In genomic region chr4:155831831-155832230, GRCm38 (mm10) we compare ENCODE assay signal across 8 mouse cellular contexts. TPM values are rescaled to one million over a fixed set of nuclear protein-coding genes. Genes with fewer than 3 reads are reported as not detected.
DNase-seq lines count a peak whose midpoint lies in the region; ATAC-seq and TF ChIP-seq lines count a peak whose summit lies in the region.

No protein-coding gene starts in this region.

- no peak for TF ChIP-seq CTCF in MEL (IDR thresholded peaks at IDR 0.05 in 2 of 3, conservative IDR thresholded peaks at IDR 0.05 in 1 of 3; ENCODE audit: control insufficient read depth in 1 of 3, insufficient read depth in 1 of 3, low read depth in 2 of 3, low read length in 3 of 3, poor library complexity in 1 of 3, severe bottlenecking in 1 of 3)

- WGBS in heart, embryonic 10.5 days: under 1% methylated on average over 25 of the region's 25 CpGs
- WGBS in hindbrain, embryonic 11.5 days: 1% methylated on average over 25 of the region's 25 CpGs
- under 1% methylated on average over 25 of the region's 25 CpGs for WGBS in liver, embryonic 13.5 days (ENCODE audit: insufficient replicate concordance)
- under 1% methylated on average over 25 of the region's 25 CpGs for WGBS in stomach, embryonic 16.5 days

- H3K27me3 ChIP-seq in heart, embryonic 10.5 days (ENCODE audit: insufficient read depth, poor library complexity, severe bottlenecking): no peaks in the 10 kb centered on the region
- no peaks in the 10 kb centered on the region for H3K27me3 ChIP-seq in MEL (ENCODE audit: control insufficient read depth in 1 of 2, insufficient read depth in 2 of 2, low read length in 2 of 2)
- no peaks in the 10 kb centered on the region for H3K27me3 ChIP-seq in hindbrain, embryonic 11.5 days (ENCODE audit: control insufficient read depth, insufficient read depth, low read length)
- no peaks in the 10 kb centered on the region for H3K27me3 ChIP-seq in liver, embryonic 13.5 days
- H3K27me3 ChIP-seq in stomach, embryonic 16.5 days (ENCODE audit: control insufficient read depth, insufficient read depth, low read length): no peaks in the 10 kb centered on the region

- H3K4me1 ChIP-seq in heart, embryonic 10.5 days: peaks cover 19% of the 10 kb centered on the region
- H3K4me1 ChIP-seq in MEL (ENCODE audit: control insufficient read depth in 1 of 2, insufficient read depth in 2 of 2, low read length in 2 of 2): peaks cover 0 to 10% of the 10 kb centered on the region in 2 experiments; a peak in 1 of 4 replicates
- peaks cover 4% of the 10 kb centered on the region; the same call in 1 of the 2 replicates for H3K4me1 ChIP-seq in hindbrain, embryonic 11.5 days (replicated peaks; ENCODE audit: control insufficient read depth, insufficient read depth, low read length)
- H3K4me1 ChIP-seq in liver, embryonic 13.5 days (replicated peaks): peaks cover 32% of the 10 kb centered on the region
- peaks cover 21% of the 10 kb centered on the region for H3K4me1 ChIP-seq in stomach, embryonic 16.5 days (ENCODE audit: control insufficient read depth, insufficient read depth, low read length)

- H3K36me3 ChIP-seq in heart, embryonic 10.5 days: peaks cover 26% of the 10 kb centered on the region
- H3K36me3 ChIP-seq in MEL (ENCODE audit: control insufficient read depth in 1 of 2, insufficient read depth in 2 of 2, low read length in 2 of 2): peaks cover 0 to 7% of the 10 kb centered on the region in 2 experiments; a peak in 2 of 4 replicates
- no peaks in the 10 kb centered on the region; the same call in 1 of the 2 replicates for H3K36me3 ChIP-seq in hindbrain, embryonic 11.5 days (ENCODE audit: control insufficient read depth, insufficient read depth, low read length)
- peaks cover 31% of the 10 kb centered on the region for H3K36me3 ChIP-seq in liver, embryonic 13.5 days
- H3K36me3 ChIP-seq in stomach, embryonic 16.5 days (ENCODE audit: control insufficient read depth, insufficient read depth, low read length): 0 out of 2 replicates have a peak, but pooled peaks cover 8% of the 10 kb centered on the region

- H3K27ac ChIP-seq in heart, embryonic 10.5 days: peak overlapping the region; percentile 87
- peak overlapping the region; percentile 71 for H3K27ac ChIP-seq in MEL (ENCODE audit: control insufficient read depth, low read depth, low read length)
- H3K27ac ChIP-seq in hindbrain, embryonic 11.5 days (ENCODE audit: low read depth, low read length): peak overlapping the region; percentile 86
- H3K27ac ChIP-seq in liver, embryonic 13.5 days: peak overlapping the region; percentile 89
- peak overlapping the region; percentile 96 for H3K27ac ChIP-seq in stomach, embryonic 16.5 days (ENCODE audit: low read length)

- peak overlapping the region; percentile 97 for H3K4me2 ChIP-seq in hindbrain, embryonic 11.5 days (replicated peaks; ENCODE audit: low read depth, low read length)
- peak overlapping the region; percentile 92 for H3K4me2 ChIP-seq in liver, embryonic 13.5 days
- H3K4me2 ChIP-seq in stomach, embryonic 16.5 days (ENCODE audit: low read depth, low read length): peak overlapping the region; percentile 98

- ATAC-seq in hindbrain, embryonic 11.5 days (ENCODE audit: low FRiP score): no peak; the same call in 1 of the 2 replicates
- peak; percentile 11 for ATAC-seq in liver, embryonic 13.5 days (ENCODE audit: low read depth)
- peak; percentile 1 for ATAC-seq in stomach, embryonic 16.5 days (ENCODE audit: insufficient read depth, low FRiP score)
- no peak; the same call in 1 of the 2 replicates for ATAC-seq in granulocyte monocyte progenitor cell, adult 5-6 weeks (replicated peaks; ENCODE audit: poor library complexity, severe bottlenecking)

- H3K79me2 ChIP-seq in MEL (ENCODE audit: control insufficient read depth, insufficient read depth, low read length, poor library complexity): peaks cover 15% of the 10 kb centered on the region

- no peak for DNase-seq in heart, embryonic 10.5 days (ENCODE audit: low spot score)
- DNase-seq in heart, postnatal 4 days: no peak
- DNase-seq in MEL (ENCODE audit: low read depth, low spot score): no peak
- no peak for DNase-seq in hindbrain, embryonic 11.5 days (ENCODE audit: low spot score)
- DNase-seq in liver, embryonic 13.5 days: no peak
- DNase-seq in embryo, embryonic 9.5 days (ENCODE audit: extremely low spot score): no peak

- TF ChIP-seq POLR2A in MEL (IDR thresholded peaks at IDR 0.05; ENCODE audit: control insufficient read depth in 1 of 2, insufficient read depth in 1 of 2, low read depth in 1 of 2, low read length in 2 of 2, poor library complexity in 1 of 2): no peak

- no peaks in the 10 kb centered on the region for H3K9me3 ChIP-seq in heart, embryonic 10.5 days
- H3K9me3 ChIP-seq in MEL (replicated peaks; ENCODE audit: insufficient read depth, low read length): no peaks in the 10 kb centered on the region
- no peaks in the 10 kb centered on the region for H3K9me3 ChIP-seq in hindbrain, embryonic 11.5 days (ENCODE audit: control insufficient read depth, low read length)
- no peaks in the 10 kb centered on the region for H3K9me3 ChIP-seq in liver, embryonic 13.5 days (replicated peaks)
- no peaks in the 10 kb centered on the region for H3K9me3 ChIP-seq in stomach, embryonic 16.5 days (replicated peaks; ENCODE audit: control insufficient read depth, low read length)

- peak overlapping the region; percentile 84 for H3K4me3 ChIP-seq in heart, embryonic 10.5 days
- peak overlapping the region; percentile 69 to 90 for H3K4me3 ChIP-seq in MEL (ENCODE audit: control insufficient read depth in 1 of 2, insufficient read depth in 1 of 2, low read depth in 2 of 2, low read length in 2 of 2)
- H3K4me3 ChIP-seq in hindbrain, embryonic 11.5 days (ENCODE audit: low read depth, low read length): peak overlapping the region; percentile 90
- peak overlapping the region; percentile 94 for H3K4me3 ChIP-seq in liver, embryonic 13.5 days (replicated peaks)
- H3K4me3 ChIP-seq in stomach, embryonic 16.5 days (replicated peaks; ENCODE audit: low read length): peak overlapping the region; percentile 88

- no peak for TF ChIP-seq EP300 in MEL (IDR thresholded peaks at IDR 0.05; ENCODE audit: low read depth in 1 of 2, low read length in 2 of 2)

- no peak for TF ChIP-seq RAD21 in MEL (IDR thresholded peaks at IDR 0.05; ENCODE audit: low read depth, low read length)

- H3K9ac ChIP-seq in MEL (ENCODE audit: control insufficient read depth, low read depth, low read length, poor library complexity, severe bottlenecking): peak overlapping the region; percentile 88
- peak overlapping the region; percentile 90 for H3K9ac ChIP-seq in hindbrain, embryonic 11.5 days (ENCODE audit: low read depth, low read length)
- peak overlapping the region; percentile 94 for H3K9ac ChIP-seq in liver, embryonic 13.5 days
- peak overlapping the region; percentile 93 for H3K9ac ChIP-seq in stomach, embryonic 16.5 days (ENCODE audit: low read length)

RNA-seq across cellular contexts. Expression of gene Aurkaip1, which starts 0.8 kb away (rescaled TPM):
- polyA plus RNA-seq in heart, embryonic 10.5 days (2016; fragmentation: Nextera tagmentation; extraction: Ambion mirVana): 157 and 170 TPM in 2 replicates
- 10 to 100 TPM; 78.9 to 84.2 TPM for total RNA-seq in heart, postnatal 4 days (2021)
- total RNA-seq in MEL (2012; rRNA removed): 153 and 166 TPM in 2 replicates
- polyA plus RNA-seq in MEL (2012; ENCODE audit: insufficient read depth in 1 of 2, insufficient read length in 2 of 2, low read depth in 1 of 2, low replicate concordance in 2 of 2, missing spikeins in 1 of 2): 100 to 1,000 TPM in 1 of 2 experiments, not detected in 1; 203 TPM
- 112 and 123 TPM in 2 replicates for polyA plus RNA-seq in hindbrain, embryonic 11.5 days (2014; fragmentation: Nextera tagmentation; extraction: Ambion mirVana)
- 147 and 148 TPM in 2 replicates for polyA plus RNA-seq in liver, embryonic 13.5 days (2015; fragmentation: Nextera tagmentation; extraction: Ambion mirVana)
- 135 and 158 TPM in 2 replicates for polyA plus RNA-seq in stomach, embryonic 16.5 days (2015; fragmentation: Nextera tagmentation; extraction: Ambion mirVana)
- 130 and 149 TPM in 2 replicates for total RNA-seq in granulocyte monocyte progenitor cell, adult 5-6 weeks (2014; fragmentation: Nextera tagmentation)
- total RNA-seq in granulocyte monocyte progenitor cell, adult 5-6 weeks (2017): 101 and 159 TPM in 2 replicates

RNA-seq across cellular contexts. Expression of gene Mxra8, which starts 7.6 kb away (rescaled TPM):
- 39.0 and 50.5 TPM in 2 replicates for polyA plus RNA-seq in heart, embryonic 10.5 days (2016; fragmentation: Nextera tagmentation; extraction: Ambion mirVana)
- 10 to 100 TPM; 49.4 to 49.5 TPM for total RNA-seq in heart, postnatal 4 days (2021)
- not detected in 2 replicates for total RNA-seq in MEL (2012; rRNA removed)
- under 1 TPM in 1 of 2 experiments, not detected in 1; 0.46 TPM for polyA plus RNA-seq in MEL (2012; ENCODE audit: insufficient read depth in 1 of 2, insufficient read length in 2 of 2, low read depth in 1 of 2, low replicate concordance in 2 of 2, missing spikeins in 1 of 2)
- polyA plus RNA-seq in hindbrain, embryonic 11.5 days (2014; fragmentation: Nextera tagmentation; extraction: Ambion mirVana): 31.1 and 36.8 TPM in 2 replicates
- 5.6 and 6.8 TPM in 2 replicates for polyA plus RNA-seq in liver, embryonic 13.5 days (2015; fragmentation: Nextera tagmentation; extraction: Ambion mirVana)
- polyA plus RNA-seq in stomach, embryonic 16.5 days (2015; fragmentation: Nextera tagmentation; extraction: Ambion mirVana): 126 and 152 TPM in 2 replicates
- total RNA-seq in granulocyte monocyte progenitor cell, adult 5-6 weeks (2014; fragmentation: Nextera tagmentation): 0.39 TPM in 1 of 2 replicates, not detected in the other
- not detected in 2 replicates for total RNA-seq in granulocyte monocyte progenitor cell, adult 5-6 weeks (2017)

RNA-seq across cellular contexts. Expression of gene Dvl1, which starts 15.4 kb away (rescaled TPM):
- polyA plus RNA-seq in heart, embryonic 10.5 days (2016; fragmentation: Nextera tagmentation; extraction: Ambion mirVana): 2.8 and 3.6 TPM in 2 replicates
- total RNA-seq in heart, postnatal 4 days (2021): 10 to 100 TPM; 32.8 to 33.2 TPM
- total RNA-seq in MEL (2012; rRNA removed): 43.4 and 56.8 TPM in 2 replicates
- 10 to 100 TPM in 1 of 2 experiments, not detected in 1; 60.3 TPM for polyA plus RNA-seq in MEL (2012; ENCODE audit: insufficient read depth in 1 of 2, insufficient read length in 2 of 2, low read depth in 1 of 2, low replicate concordance in 2 of 2, missing spikeins in 1 of 2)
- 7.5 and 8.8 TPM in 2 replicates for polyA plus RNA-seq in hindbrain, embryonic 11.5 days (2014; fragmentation: Nextera tagmentation; extraction: Ambion mirVana)
- 1.8 and 2.4 TPM in 2 replicates for polyA plus RNA-seq in liver, embryonic 13.5 days (2015; fragmentation: Nextera tagmentation; extraction: Ambion mirVana)
- polyA plus RNA-seq in stomach, embryonic 16.5 days (2015; fragmentation: Nextera tagmentation; extraction: Ambion mirVana): 5.0 and 5.3 TPM in 2 replicates
- 10.1 and 20.3 TPM in 2 replicates for total RNA-seq in granulocyte monocyte progenitor cell, adult 5-6 weeks (2014; fragmentation: Nextera tagmentation)
- 12.4 and 21.6 TPM in 2 replicates for total RNA-seq in granulocyte monocyte progenitor cell, adult 5-6 weeks (2017)

RNA-seq across cellular contexts. Expression of gene Ccnl2, which starts 19.5 kb away (rescaled TPM):
- polyA plus RNA-seq in heart, embryonic 10.5 days (2016; fragmentation: Nextera tagmentation; extraction: Ambion mirVana): 131 and 150 TPM in 2 replicates
- 10 to 100 TPM; 58.2 to 59.4 TPM for total RNA-seq in heart, postnatal 4 days (2021)
- total RNA-seq in MEL (2012; rRNA removed): 38.2 and 46.1 TPM in 2 replicates
- polyA plus RNA-seq in MEL (2012; ENCODE audit: insufficient read depth in 1 of 2, insufficient read length in 2 of 2, low read depth in 1 of 2, low replicate concordance in 2 of 2, missing spikeins in 1 of 2): 100 to 1,000 TPM in 1 of 2 experiments, 10 to 100 TPM in 1; 48.6 to 103 TPM
- 163 and 170 TPM in 2 replicates for polyA plus RNA-seq in hindbrain, embryonic 11.5 days (2014; fragmentation: Nextera tagmentation; extraction: Ambion mirVana)
- 62.9 and 68.8 TPM in 2 replicates for polyA plus RNA-seq in liver, embryonic 13.5 days (2015; fragmentation: Nextera tagmentation; extraction: Ambion mirVana)
- polyA plus RNA-seq in stomach, embryonic 16.5 days (2015; fragmentation: Nextera tagmentation; extraction: Ambion mirVana): 173 and 181 TPM in 2 replicates
- 94.6 and 104 TPM in 2 replicates for total RNA-seq in granulocyte monocyte progenitor cell, adult 5-6 weeks (2014; fragmentation: Nextera tagmentation)
- total RNA-seq in granulocyte monocyte progenitor cell, adult 5-6 weeks (2017): 75.5 and 84.0 TPM in 2 replicates

RNA-seq across cellular contexts. Expression of gene Mrpl20, which starts 29.2 kb away (rescaled TPM):
- 176 and 226 TPM in 2 replicates for polyA plus RNA-seq in heart, embryonic 10.5 days (2016; fragmentation: Nextera tagmentation; extraction: Ambion mirVana)
- 10 to 100 TPM; 78.1 to 95.5 TPM for total RNA-seq in heart, postnatal 4 days (2021)
- total RNA-seq in MEL (2012; rRNA removed): 301 and 346 TPM in 2 replicates
- 100 to 1,000 TPM in 1 of 2 experiments, not detected in 1; 336 TPM for polyA plus RNA-seq in MEL (2012; ENCODE audit: insufficient read depth in 1 of 2, insufficient read length in 2 of 2, low read depth in 1 of 2, low replicate concordance in 2 of 2, missing spikeins in 1 of 2)
- polyA plus RNA-seq in hindbrain, embryonic 11.5 days (2014; fragmentation: Nextera tagmentation; extraction: Ambion mirVana): 238 and 242 TPM in 2 replicates
- 225 and 227 TPM in 2 replicates for polyA plus RNA-seq in liver, embryonic 13.5 days (2015; fragmentation: Nextera tagmentation; extraction: Ambion mirVana)
- polyA plus RNA-seq in stomach, embryonic 16.5 days (2015; fragmentation: Nextera tagmentation; extraction: Ambion mirVana): 191 and 199 TPM in 2 replicates
- 191 and 198 TPM in 2 replicates for total RNA-seq in granulocyte monocyte progenitor cell, adult 5-6 weeks (2014; fragmentation: Nextera tagmentation)
- 84.2 and 91.1 TPM in 2 replicates for total RNA-seq in granulocyte monocyte progenitor cell, adult 5-6 weeks (2017)

Comparison
In these comparisons a context has a peak if more than half of its experiments do, and no peak if none do; other contexts are left out.
1. ATAC-seq: peak in liver, embryonic 13.5 days (single experiment) and stomach, embryonic 16.5 days (single experiment); none in hindbrain, embryonic 11.5 days (single experiment) and granulocyte monocyte progenitor cell, adult 5-6 weeks (single experiment).
2. Peak in every context shown above with its lines, with median percentiles within 50 percentile points of each other: H3K27ac ChIP-seq, H3K4me3 ChIP-seq, H3K9ac ChIP-seq and H3K4me2 ChIP-seq.